Mouse (Mus musculus) lung, postnatal 0 days (tissue): ENCODE measurements around the gene Glycam1. TPM values are rescaled to one million over a fixed set of nuclear protein-coding genes. Genes with fewer than 3 reads are reported as not detected.

Experiments used
- ATAC-seq: fragments of 200-750 bp; cut with Nextera tagmentation; 2 replicates; pipeline ENCODE4 v1.8.0; 2017; ENCODE audit warnings: moderate library complexity
- DNase-seq: peaks from one replicate; pipeline ENCODE4 v3.0.0-alpha.2; 2016; ENCODE audit warnings: low spot score
- H3K27ac ChIP-seq: fragments of 300-500 bp; sonication (generic); 2 replicates; pipeline ENCODE4 v1.5.1; 2014; ENCODE audit warnings: antibody characterized with exemption, mild to moderate bottlenecking, low read length, mixed read lengths
- H3K27me3 ChIP-seq: fragments of 300-500 bp; sonication (generic); replicated peaks from 2 replicates; pipeline ENCODE4 v1.6.1; 2014; ENCODE audit warnings: low read length, mixed read lengths; ENCODE audit not compliant: insufficient read depth
- H3K36me3 ChIP-seq: fragments of 300-500 bp; sonication (generic); 2 replicates; pipeline ENCODE4 v1.6.1; 2014; ENCODE audit warnings: low read length, mixed read lengths; ENCODE audit not compliant: insufficient read depth
- H3K4me1 ChIP-seq: fragments of 300-500 bp; sonication (generic); 2 replicates; pipeline ENCODE4 v1.6.1; 2014; ENCODE audit warnings: antibody characterized with exemption, low read depth, low read length, mixed read lengths; ENCODE audit not compliant: insufficient read depth
- H3K4me2 ChIP-seq: fragments of 300-500 bp; sonication (generic); replicated peaks from 2 replicates; pipeline ENCODE4 v1.6.1; 2014; ENCODE audit warnings: low read depth, mild to moderate bottlenecking, low read length, moderate library complexity, mixed read lengths
- H3K4me3 ChIP-seq: fragments of 300-500 bp; sonication (generic); 2 replicates; pipeline ENCODE4 v1.5.1; 2014; ENCODE audit warnings: low read depth, low read length
- H3K9ac ChIP-seq: fragments of 300-500 bp; sonication (generic); replicated peaks from 2 replicates; pipeline ENCODE4 v1.6.1; 2014; ENCODE audit warnings: low read depth, mild to moderate bottlenecking
- H3K9me3 ChIP-seq: fragments of 300-500 bp; sonication (generic); 2 replicates; pipeline ENCODE4 v1.6.1; 2016; ENCODE audit warnings: low read length, mixed read lengths
- CTCF ChIP-seq: IDR thresholded peaks from 2 replicates; pipeline ENCODE4 v1.5.1; 2016; ENCODE audit warnings: antibody characterized with exemption, mild to moderate bottlenecking
- EP300 ChIP-seq: IDR thresholded peaks from 2 replicates; pipeline ENCODE4 v1.6.1; 2016; ENCODE audit warnings: antibody characterized with exemption, mild to moderate bottlenecking, control low read depth
- WGBS: fragments of 180-500 bp; shearing (Covaris S2); extraction: QIAGEN DNeasy Blood & Tissue Kit; methylation state at CpG from one replicate; pipeline ENCODE4 v1.1.7; 2014; 5-methylcytosine and 5-hydroxymethylcytosine counted together
- polyA plus RNA-seq: library from polyadenylated mRNA; unstranded; fragments of >200 nt; fragmentation: Nextera tagmentation; extraction: Ambion mirVana; gene quantifications from 2 replicates; pipeline ENCODE4 v1.2.1, GENCODE M21; 2015

Glycam1 gene
- polyA plus RNA-seq, 1 experiment from 2014 or later: not detected

GRCm38 (mm10) chr15:103537011-103537821 is 27.7 kb downstream of the Glycam1 start:
- WGBS: 2% methylated on average over 32 of the region's 37 CpGs
- H3K27ac ChIP-seq: no peak overlapping the region
- DNase-seq (no peak), ATAC-seq (peak; percentile 16)
- H3K4me2 ChIP-seq: peak overlapping the region; percentile 80
- H3K27me3 ChIP-seq: 0 out of 2 replicates have a peak, but pooled peaks cover 6% of the 10 kb centered on the region
- TF ChIP-seq EP300 (no peak), CTCF (no peak)
- H3K4me3 ChIP-seq: peak overlapping the region; percentile 42
- 0 out of 2 replicates have a peak overlapping the region, but pooled peaks have one; percentile 16 for H3K9ac ChIP-seq
- 0 out of 2 replicates have a peak, but pooled peaks cover 4% of the 10 kb centered on the region for H3K4me1 ChIP-seq
- no peaks in the 10 kb centered on the region for H3K9me3 ChIP-seq
- H3K36me3 ChIP-seq: no peaks in the 10 kb centered on the region

- no peaks in the 10 kb centered on the region for H3K9me3 ChIP-seq
- 0 out of 2 replicates have a peak, but pooled peaks cover 4% of the 10 kb centered on the region for H3K4me1 ChIP-seq
- no peak overlapping the region for H3K27ac ChIP-seq
- ATAC-seq: no peak
- TF ChIP-seq CTCF (no peak), EP300 (no peak)
- no peak overlapping the region for H3K4me3 ChIP-seq
- DNase-seq: no peak
- no peak overlapping the region for H3K4me2 ChIP-seq
- no peaks in the 10 kb centered on the region for H3K36me3 ChIP-seq
- 0 out of 2 replicates have a peak, but pooled peaks cover 6% of the 10 kb centered on the region for H3K27me3 ChIP-seq
- no peak overlapping the region for H3K9ac ChIP-seq
- WGBS: 32% methylated on average over 2 of the region's 2 CpGs
These were observed 28.4 kb downstream of the Glycam1 start for GRCm38 (mm10) chr15:103536456-103536855.

- H3K4me1 ChIP-seq: 0 out of 2 replicates have a peak, but pooled peaks cover 4% of the 10 kb centered on the region
- TF ChIP-seq CTCF: no peak
- TF ChIP-seq EP300: no peak
- H3K4me3 ChIP-seq: no peak overlapping the region
- H3K27me3 ChIP-seq: 0 out of 2 replicates have a peak, but pooled peaks cover 6% of the 10 kb centered on the region
- ATAC-seq (no peak), DNase-seq (no peak)
- H3K27ac ChIP-seq: no peak overlapping the region
- H3K9me3 ChIP-seq: no peaks in the 10 kb centered on the region
- no peak overlapping the region for H3K9ac ChIP-seq
- no peak overlapping the region for H3K4me2 ChIP-seq
- 67% methylated on average over 1 of the region's 1 CpGs for WGBS
- no peaks in the 10 kb centered on the region for H3K36me3 ChIP-seq
These were observed 29.1 kb downstream of the Glycam1 start for GRCm38 (mm10) chr15:103535786-103536185.

- Histone ChIP-seq H3K9ac (no peak overlapping the region), H3K27me3 (0 out of 2 replicates have a peak, but pooled peaks cover 6% of the 10 kb centered on the region), H3K4me2 (no peak overlapping the region), H3K36me3 (no peaks in the 10 kb centered on the region), H3K4me1 (0 out of 2 replicates have a peak, but pooled peaks cover 4% of the 10 kb centered on the region), H3K4me3 (no peak overlapping the region), H3K9me3 (no peaks in the 10 kb centered on the region), H3K27ac (no peak overlapping the region)
- TF ChIP-seq CTCF (no peak), EP300 (no peak)
- DNase-seq (no peak), ATAC-seq (no peak)
- WGBS: 91% methylated on average over 2 of the region's 2 CpGs
These were observed 29.9 kb downstream of the Glycam1 start for GRCm38 (mm10) chr15:103535030-103535429.

- Histone ChIP-seq H3K4me3 (no peak overlapping the region), H3K4me2 (no peak overlapping the region), H3K27ac (no peak overlapping the region), H3K4me1 (0 out of 2 replicates have a peak, but pooled peaks cover 4% of the 10 kb centered on the region), H3K27me3 (0 out of 2 replicates have a peak, but pooled peaks cover 6% of the 10 kb centered on the region), H3K36me3 (no peaks in the 10 kb centered on the region), H3K9ac (no peak overlapping the region), H3K9me3 (no peaks in the 10 kb centered on the region)
- no peak for TF ChIP-seq CTCF
- TF ChIP-seq EP300: no peak
- ATAC-seq (no peak), DNase-seq (no peak)
- WGBS: 67% methylated on average over 7 of the region's 7 CpGs
These were observed 30.7 kb downstream of the Glycam1 start for GRCm38 (mm10) chr15:103534054-103534620.

GRCm38 (mm10) chr15:103530372-103530771 is 34.5 kb downstream of the Glycam1 start:
- Histone ChIP-seq H3K9me3 (no peaks in the 10 kb centered on the region), H3K4me3 (no peak overlapping the region), H3K4me2 (no peak overlapping the region), H3K9ac (no peak overlapping the region), H3K27me3 (no peaks in the 10 kb centered on the region), H3K4me1 (no peaks in the 10 kb centered on the region), H3K36me3 (no peaks in the 10 kb centered on the region), H3K27ac (no peak overlapping the region)
- ATAC-seq (peak; percentile 52; the same call in 1 of the 2 replicates), DNase-seq (peak; percentile 69)
- WGBS: 10% methylated on average over 5 of the region's 5 CpGs
- TF ChIP-seq CTCF (peak; percentile 94), EP300 (no peak)
